Mouse (Mus musculus) small intestine, adult 2 months (tissue): ENCODE measurements around the gene Tdp1.

Experiments
- CTCF ChIP-seq: fragments of 200-500 bp; IDR thresholded peaks from 2 replicates; pipeline ENCODE4 v1.5.1; 2012; ENCODE audit warnings: low read depth, mild to moderate bottlenecking, control low read depth, inconsistent platforms, low read length, moderate library complexity, mixed read lengths; ENCODE audit not compliant: insufficient replicate concordance, insufficient read length; ENCODE audit errors: extremely low read depth
- POLR2A ChIP-seq: fragments of 200-500 bp; IDR thresholded peaks from 2 replicates; pipeline ENCODE4 v1.6.1; 2012; ENCODE audit warnings: low read depth, mild to moderate bottlenecking, control low read depth, inconsistent platforms, low read length, moderate library complexity

DNA sequence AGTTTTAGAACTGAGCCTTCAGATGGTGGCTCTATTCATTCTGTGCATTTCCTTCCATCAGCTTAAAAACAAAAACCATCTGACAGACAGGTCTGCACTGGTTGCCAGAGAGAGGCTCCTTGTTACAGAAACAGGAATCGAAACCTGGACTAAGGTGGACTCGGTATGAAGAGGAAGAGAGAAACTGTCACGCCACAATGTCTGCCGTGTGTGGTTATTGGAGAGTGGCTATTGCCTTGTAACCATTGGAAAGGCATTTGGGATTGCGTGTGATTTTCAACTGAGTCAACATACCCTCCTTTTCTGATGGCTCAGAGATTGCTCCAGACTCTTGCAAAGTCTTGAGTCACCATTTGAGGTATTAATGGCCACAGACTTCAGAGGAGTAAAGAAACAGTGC, 102.5 kb downstream of the Tdp1 start:
- TF ChIP-seq CTCF: no peak
- no peak for TF ChIP-seq POLR2A
